Mouse (Mus musculus) heart, adult 2 months (tissue): Measurements from ENCODE around the gene Pdgfra.

Experiments
- CTCF ChIP-seq: fragments of 200-600 bp; IDR thresholded peaks from 2 replicates; pipeline ENCODE4 v1.8.1; 2022; ENCODE audit warnings: antibody characterized with exemption, mild to moderate bottlenecking, moderate library complexity
- EP300 ChIP-seq: fragments of 200-500 bp; IDR thresholded peaks from 2 replicates; pipeline ENCODE4 v1.6.1; 2011; ENCODE audit warnings: low read depth, low read length, control low read depth; ENCODE audit not compliant: insufficient read depth
- POLR2A ChIP-seq: fragments of 200-500 bp; IDR thresholded peaks from 2 replicates; pipeline ENCODE4 v1.6.1; 2011; ENCODE audit warnings: mild to moderate bottlenecking, low read depth, low read length, control low read depth; ENCODE audit not compliant: insufficient read depth

GRCm38 (mm10) chr5:75134681-75135080 is 17.4 kb upstream of the Pdgfra start:
- no peak for TF ChIP-seq EP300
- no peak for TF ChIP-seq POLR2A
- TF ChIP-seq CTCF, result no peak
